Mouse (Mus musculus) cerebellum, adult 2 months (tissue): Measurements from ENCODE around the gene Ptp4a2.

ENCODE experiments used
- CTCF ChIP-seq: fragments of 200-500 bp; IDR thresholded peaks from 2 replicates; pipeline ENCODE4 v1.5.1; 2011; ENCODE audit warnings: low read depth, mild to moderate bottlenecking, control low read depth, low read length, moderate library complexity, borderline replicate concordance; ENCODE audit not compliant: insufficient read depth
- POLR2A ChIP-seq: fragments of 200-500 bp; IDR thresholded peaks from 2 replicates; pipeline ENCODE4 v1.6.1; 2011; ENCODE audit warnings: low read length, control low read depth, borderline replicate concordance; ENCODE audit not compliant: insufficient read depth

DNA sequence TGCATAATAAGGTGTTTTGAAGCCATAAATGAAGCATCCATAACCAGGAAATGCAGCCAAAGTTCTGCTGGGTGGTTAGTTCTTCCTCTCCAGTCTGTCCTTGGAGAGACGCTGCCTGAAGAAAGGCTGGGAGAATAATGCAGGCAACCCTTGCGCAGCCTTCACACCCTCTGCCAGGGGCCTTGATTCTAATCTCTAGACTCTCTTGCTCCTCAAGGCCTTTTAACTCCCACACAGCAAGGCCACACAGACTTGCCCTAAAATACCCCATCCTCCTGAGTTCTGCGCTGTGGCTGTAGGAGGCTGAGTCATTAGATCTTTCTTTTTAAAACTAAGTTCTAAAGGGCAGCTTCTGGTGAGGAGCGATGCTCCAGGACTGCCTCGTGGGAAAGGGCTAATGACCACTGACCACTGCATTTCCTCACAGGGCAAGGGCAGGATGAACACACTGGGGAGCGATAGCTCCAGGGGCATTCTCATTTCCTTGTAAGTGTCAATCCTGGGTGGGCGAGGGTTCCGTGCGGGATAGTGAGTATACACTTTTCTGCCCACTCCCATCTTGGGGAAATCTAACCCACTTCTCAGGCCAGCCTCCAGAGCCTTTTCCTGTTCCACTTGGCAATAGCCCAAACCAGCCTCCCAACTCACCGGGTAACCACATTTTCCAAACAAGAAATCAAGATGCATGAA lies 7.6 kb downstream of the Ptp4a2 start:
- TF ChIP-seq POLR2A (no peak), CTCF (no peak)
